Mouse (Mus musculus) hindbrain, embryonic 16.5 days (tissue): Measurements from ENCODE around the gene Tecpr2. TPM values are rescaled to one million over a fixed set of nuclear protein-coding genes. Genes with fewer than 3 reads are reported as not detected.

Source experiments
- ATAC-seq: fragments of 200-750 bp; cut with Nextera tagmentation; 2 replicates; pipeline ENCODE4 v1.8.0; 2017; ENCODE audit warnings: moderate TSS enrichment, moderate library complexity
- H3K27ac ChIP-seq: fragments of 300-500 bp; sonication (generic); 2 replicates; pipeline ENCODE4 v1.5.1; 2014; ENCODE audit warnings: low read depth, mild to moderate bottlenecking, control low read depth, low read length, moderate library complexity
- H3K27me3 ChIP-seq: fragments of 300-500 bp; sonication (generic); replicated peaks from 2 replicates; pipeline ENCODE4 v1.6.1; 2014; ENCODE audit warnings: low read length; ENCODE audit not compliant: control insufficient read depth, insufficient read depth
- H3K36me3 ChIP-seq: fragments of 300-500 bp; sonication (generic); 2 replicates; pipeline ENCODE4 v1.6.1; 2014; ENCODE audit warnings: mild to moderate bottlenecking, low read length, moderate library complexity, mixed read lengths; ENCODE audit not compliant: control insufficient read depth, insufficient read depth
- H3K4me1 ChIP-seq: fragments of 300-500 bp; sonication (generic); 2 replicates; pipeline ENCODE4 v1.6.1; 2014; ENCODE audit warnings: low read depth, low read length; ENCODE audit not compliant: control insufficient read depth, insufficient read depth
- H3K4me2 ChIP-seq: fragments of 300-500 bp; sonication (generic); 2 replicates; pipeline ENCODE4 v1.6.1; 2014; ENCODE audit warnings: mild to moderate bottlenecking, low read length, control low read depth, moderate library complexity
- H3K4me3 ChIP-seq: fragments of 300-500 bp; sonication (generic); 2 replicates; pipeline ENCODE4 v1.5.1; 2014; ENCODE audit warnings: mild to moderate bottlenecking, low read length, control low read depth, moderate library complexity
- H3K9ac ChIP-seq: fragments of 300-500 bp; sonication (generic); 2 replicates; pipeline ENCODE4 v1.6.1; 2014; ENCODE audit warnings: low read depth, mild to moderate bottlenecking, control low read depth, low read length, moderate library complexity
- H3K9me3 ChIP-seq: fragments of 300-500 bp; sonication (generic); 2 replicates; pipeline ENCODE4 v1.6.1; 2014; ENCODE audit warnings: mild to moderate bottlenecking, low read length, moderate library complexity; ENCODE audit not compliant: control insufficient read depth
- WGBS: fragments of 180-500 bp; shearing (Covaris S2); extraction: QIAGEN DNeasy Blood & Tissue Kit; methylation state at CpG from one replicate; pipeline ENCODE4 v1.1.7; 2014; 5-methylcytosine and 5-hydroxymethylcytosine counted together
- polyA plus RNA-seq: library from polyadenylated mRNA; unstranded; fragments of >200 nt; fragmentation: Nextera tagmentation; extraction: Ambion mirVana; gene quantifications from 2 replicates; pipeline ENCODE4 v1.2.1, GENCODE M21; 2015

The Tecpr2 gene
- polyA plus RNA-seq, 1 experiment from 2014 or later = 5.3 TPM

- Histone ChIP-seq H3K27ac (no peak overlapping the region), H3K36me3 (no peaks in the 10 kb centered on the region), H3K4me2 (no peak overlapping the region), H3K4me1 (no peaks in the 10 kb centered on the region), H3K4me3 (no peak overlapping the region), H3K27me3 (no peaks in the 10 kb centered on the region), H3K9me3 (0 out of 2 replicates have a peak, but pooled peaks cover 2% of the 10 kb centered on the region), H3K9ac (no peak overlapping the region)
- 97% methylated on average over 2 of the region's 2 CpGs for WGBS
- no peak for ATAC-seq
These were observed 110.8 kb downstream of the Tecpr2 start for GRCm38 (mm10) chr12:110999820-111000219.

- Histone ChIP-seq H3K4me2 (no peak overlapping the region), H3K4me1 (no peaks in the 10 kb centered on the region), H3K36me3 (no peaks in the 10 kb centered on the region), H3K4me3 (no peak overlapping the region), H3K27me3 (no peaks in the 10 kb centered on the region), H3K27ac (no peak overlapping the region), H3K9me3 (0 out of 2 replicates have a peak, but pooled peaks cover 2% of the 10 kb centered on the region), H3K9ac (no peak overlapping the region)
- ATAC-seq = no peak
- 91% methylated on average over 7 of the region's 7 CpGs for WGBS
These were observed 111.9 kb downstream of the Tecpr2 start for GRCm38 (mm10) chr12:111000956-111001355.

- 88% methylated on average over 9 of the region's 9 CpGs for WGBS
- Histone ChIP-seq H3K4me2 (no peak overlapping the region), H3K27me3 (no peaks in the 10 kb centered on the region), H3K9me3 (no peaks in the 10 kb centered on the region), H3K27ac (no peak overlapping the region), H3K4me1 (peaks cover 9% of the 10 kb centered on the region), H3K9ac (no peak overlapping the region), H3K36me3 (no peaks in the 10 kb centered on the region), H3K4me3 (no peak overlapping the region)
- no peak for ATAC-seq
These were observed 115.1 kb downstream of the Tecpr2 start for GRCm38 (mm10) chr12:111004142-111004541.

- WGBS = 82% methylated on average over 6 of the region's 6 CpGs
- peaks cover 11% of the 10 kb centered on the region for H3K4me1 ChIP-seq
- no peak overlapping the region for H3K27ac ChIP-seq
- H3K27me3 ChIP-seq = no peaks in the 10 kb centered on the region
- H3K36me3 ChIP-seq = no peaks in the 10 kb centered on the region
- H3K9me3 ChIP-seq = no peaks in the 10 kb centered on the region
- no peak for ATAC-seq
- H3K4me3 ChIP-seq = no peak overlapping the region
- 0 out of 2 replicates have a peak overlapping the region, but pooled peaks have one; percentile 3 for H3K9ac ChIP-seq
- no peak overlapping the region for H3K4me2 ChIP-seq
These were observed 116.7 kb downstream of the Tecpr2 start for GRCm38 (mm10) chr12:111005803-111006202.

- WGBS = 52% methylated on average over 4 of the region's 5 CpGs
- Histone ChIP-seq H3K27me3 (no peaks in the 10 kb centered on the region), H3K36me3 (no peaks in the 10 kb centered on the region), H3K9me3 (no peaks in the 10 kb centered on the region), H3K27ac (no peak overlapping the region), H3K9ac (no peak overlapping the region), H3K4me1 (peaks cover 11% of the 10 kb centered on the region), H3K4me3 (no peak overlapping the region), H3K4me2 (no peak overlapping the region)
- ATAC-seq = no peak
These were observed 117.3 kb downstream of the Tecpr2 start for GRCm38 (mm10) chr12:111006339-111006738.

- Histone ChIP-seq H3K9ac (no peak overlapping the region), H3K4me1 (peaks cover 11% of the 10 kb centered on the region), H3K27ac (no peak overlapping the region), H3K4me2 (no peak overlapping the region), H3K9me3 (no peaks in the 10 kb centered on the region), H3K4me3 (no peak overlapping the region), H3K36me3 (no peaks in the 10 kb centered on the region), H3K27me3 (no peaks in the 10 kb centered on the region)
- WGBS = 76% methylated on average over 14 of the region's 14 CpGs
- no peak for ATAC-seq
These were observed 118.4 kb downstream of the Tecpr2 start for GRCm38 (mm10) chr12:111007134-111008103.

- WGBS = 42% methylated on average over 11 of the region's 11 CpGs
- peak; percentile 37; the same call in 1 of the 2 replicates for ATAC-seq
- H3K27ac ChIP-seq = no peak overlapping the region; the same call in 1 of the 2 replicates
- H3K36me3 ChIP-seq = no peaks in the 10 kb centered on the region
- no peak overlapping the region for H3K4me2 ChIP-seq
- peaks cover 11% of the 10 kb centered on the region for H3K4me1 ChIP-seq
- no peak overlapping the region for H3K9ac ChIP-seq
- H3K4me3 ChIP-seq = no peak overlapping the region
- H3K9me3 ChIP-seq = no peaks in the 10 kb centered on the region; the same call in 1 of the 2 replicates
- no peaks in the 10 kb centered on the region for H3K27me3 ChIP-seq
These were observed 119.7 kb downstream of the Tecpr2 start for GRCm38 (mm10) chr12:111008500-111009490.

GRCm38 (mm10) chr12:111009615-111010257 lies 120.7 kb downstream of the Tecpr2 start:
- Histone ChIP-seq H3K27me3 (no peaks in the 10 kb centered on the region), H3K4me2 (no peak overlapping the region), H3K27ac (no peak overlapping the region), H3K9ac (no peak overlapping the region), H3K9me3 (no peaks in the 10 kb centered on the region; the same call in 1 of the 2 replicates), H3K4me3 (no peak overlapping the region), H3K36me3 (no peaks in the 10 kb centered on the region), H3K4me1 (peaks cover 11% of the 10 kb centered on the region)
- no peak for ATAC-seq
- WGBS = 69% methylated on average over 6 of the region's 6 CpGs
